Mouse (Mus musculus) stomach, embryonic 16.5 days (tissue): Measurements from ENCODE around the gene Gatad2a. TPM values are rescaled to one million over a fixed set of nuclear protein-coding genes. Genes with fewer than 3 reads are reported as not detected.
"Not testable (repeated sequence)": the region's sequence is repeated elsewhere in the genome, so short reads cannot be mapped to it uniquely, and the experiment has no call there.

Experiments
- ATAC-seq: fragments of 200-750 bp; cut with Nextera tagmentation; 2 replicates; pipeline ENCODE4 v1.8.0; 2017; ENCODE audit warnings: moderate number of reproducible peaks, moderate TSS enrichment; ENCODE audit not compliant: insufficient read depth, low FRiP score
- H3K27ac ChIP-seq: fragments of 300-500 bp; sonication (generic); 2 replicates; pipeline ENCODE4 v1.5.1; 2014; ENCODE audit warnings: low read length
- H3K27me3 ChIP-seq: fragments of 300-500 bp; sonication (generic); 2 replicates; pipeline ENCODE4 v1.6.1; 2014; ENCODE audit warnings: low read length, control low read depth, mixed read lengths; ENCODE audit not compliant: control insufficient read depth, insufficient read depth
- H3K36me3 ChIP-seq: fragments of 300-500 bp; sonication (generic); 2 replicates; pipeline ENCODE4 v1.6.1; 2014; ENCODE audit warnings: low read length; ENCODE audit not compliant: control insufficient read depth, insufficient read depth
- H3K4me1 ChIP-seq: fragments of 300-500 bp; sonication (generic); 2 replicates; pipeline ENCODE4 v1.6.1; 2014; ENCODE audit warnings: low read length, control low read depth, mixed read lengths; ENCODE audit not compliant: control insufficient read depth, insufficient read depth
- H3K4me2 ChIP-seq: fragments of 300-500 bp; sonication (generic); 2 replicates; pipeline ENCODE4 v1.6.1; 2014; ENCODE audit warnings: low read depth, low read length, mixed read lengths
- H3K4me3 ChIP-seq: fragments of 300-500 bp; sonication (generic); replicated peaks from 2 replicates; pipeline ENCODE4 v1.5.1; 2014; ENCODE audit warnings: mild to moderate bottlenecking, low read length
- H3K9ac ChIP-seq: fragments of 300-500 bp; sonication (generic); 2 replicates; pipeline ENCODE4 v1.6.1; 2014; ENCODE audit warnings: low read length
- H3K9me3 ChIP-seq: fragments of 300-500 bp; sonication (generic); replicated peaks from 2 replicates; pipeline ENCODE4 v1.6.1; 2016; ENCODE audit warnings: low read length, control low read depth; ENCODE audit not compliant: control insufficient read depth
- WGBS: fragments of 180-500 bp; shearing (Covaris S2); extraction: QIAGEN DNeasy Blood & Tissue Kit; methylation state at CpG from one replicate; pipeline ENCODE4 v1.1.7; 2014; 5-methylcytosine and 5-hydroxymethylcytosine counted together
- polyA plus RNA-seq: library from polyadenylated mRNA; unstranded; fragments of >200 nt; fragmentation: Nextera tagmentation; extraction: Ambion mirVana; gene quantifications from 2 replicates; pipeline ENCODE4 v1.2.1, GENCODE M21; 2015

Gene Gatad2a
- polyA plus RNA-seq, 1 experiment from 2014 or later: 29.7 TPM

DNA sequence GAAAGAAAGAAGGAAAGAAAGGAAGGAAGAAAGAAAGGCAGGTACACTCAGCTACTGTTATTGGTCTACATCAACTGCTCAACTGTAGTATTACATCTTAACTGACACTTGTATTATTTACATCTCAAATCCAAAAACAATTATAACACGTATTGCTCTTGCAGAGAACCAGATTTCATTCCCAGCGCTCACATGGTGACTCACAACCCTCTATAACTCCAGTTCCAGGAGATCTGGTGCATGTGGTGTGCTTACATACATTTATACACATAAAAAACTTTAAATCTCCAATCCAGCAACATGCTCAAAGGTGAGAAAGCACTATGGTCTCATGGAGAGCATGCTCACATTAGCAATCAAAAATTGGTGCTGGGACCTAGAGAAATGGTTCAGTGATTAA lies 4.0 kb upstream of the Gatad2a start:
- no peak for ATAC-seq
- no peaks in the 10 kb centered on the region for H3K9me3 ChIP-seq
- H3K27me3 ChIP-seq: no peaks in the 10 kb centered on the region
- no peak overlapping the region for H3K9ac ChIP-seq
- H3K4me3 ChIP-seq: no peak overlapping the region
- no peaks in the 10 kb centered on the region for H3K36me3 ChIP-seq
- peaks cover 5% of the 10 kb centered on the region; the same call in 1 of the 2 replicates for H3K4me1 ChIP-seq
- 65% methylated on average over 2 of the region's 2 CpGs for WGBS
- H3K27ac ChIP-seq: no peak overlapping the region
- H3K4me2 ChIP-seq: no peak overlapping the region

DNA sequence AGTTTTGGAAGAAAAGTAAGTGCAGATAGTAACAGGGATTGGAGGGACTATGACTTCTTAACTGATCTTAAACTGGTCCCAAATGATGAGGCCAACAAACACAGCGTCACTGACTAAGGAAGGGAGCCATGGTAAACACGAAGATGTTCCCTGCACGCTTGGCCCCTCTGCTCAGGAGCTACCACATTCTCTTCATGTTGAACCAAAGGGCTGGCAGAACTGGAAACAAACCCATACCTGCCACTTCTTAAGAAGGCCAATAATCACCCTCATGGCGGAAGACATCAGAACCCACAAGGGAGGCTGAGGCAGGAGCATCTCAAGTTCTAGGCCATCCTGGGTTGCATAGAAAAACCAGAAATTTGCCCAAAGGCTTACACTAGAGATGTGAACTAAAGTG lies 3.1 kb upstream of the Gatad2a start:
- peaks cover 9% of the 10 kb centered on the region for H3K4me1 ChIP-seq
- H3K36me3 ChIP-seq: no peaks in the 10 kb centered on the region
- no peak overlapping the region for H3K27ac ChIP-seq
- no peaks in the 10 kb centered on the region for H3K27me3 ChIP-seq
- no peak overlapping the region for H3K4me3 ChIP-seq
- no peak overlapping the region for H3K4me2 ChIP-seq
- H3K9me3 ChIP-seq: no peaks in the 10 kb centered on the region
- no peak for ATAC-seq
- H3K9ac ChIP-seq: no peak overlapping the region
- 87% methylated on average over 4 of the region's 4 CpGs for WGBS

- H3K36me3 ChIP-seq: no peaks in the 10 kb centered on the region
- no peaks in the 10 kb centered on the region for H3K27me3 ChIP-seq
- 85% methylated on average over 3 of the region's 3 CpGs for WGBS
- no peak overlapping the region for H3K4me2 ChIP-seq
- no peak for ATAC-seq
- H3K9ac ChIP-seq: no peak overlapping the region
- H3K27ac ChIP-seq: no peak overlapping the region
- H3K4me1 ChIP-seq: peaks cover 9% of the 10 kb centered on the region
- no peaks in the 10 kb centered on the region for H3K9me3 ChIP-seq
- no peak overlapping the region for H3K4me3 ChIP-seq
Observed at GRCm38 (mm10) chr8:69998706-69999105, 2.5 kb upstream of the Gatad2a start.

GRCm38 (mm10) chr8:69996589-69997285 lies 553 bp upstream of the Gatad2a start:
- Histone ChIP-seq H3K9me3 (no peaks in the 10 kb centered on the region), H3K9ac (peak overlapping the region; percentile 80), H3K4me3 (peak overlapping the region; percentile 61), H3K27ac (peak overlapping the region; percentile 92), H3K36me3 (no peaks in the 10 kb centered on the region), H3K27me3 (no peaks in the 10 kb centered on the region), H3K4me1 (peaks cover 8% of the 10 kb centered on the region), H3K4me2 (peak overlapping the region; percentile 77)
- 2% methylated on average over 35 of the region's 35 CpGs for WGBS
- ATAC-seq: no peak

DNA sequence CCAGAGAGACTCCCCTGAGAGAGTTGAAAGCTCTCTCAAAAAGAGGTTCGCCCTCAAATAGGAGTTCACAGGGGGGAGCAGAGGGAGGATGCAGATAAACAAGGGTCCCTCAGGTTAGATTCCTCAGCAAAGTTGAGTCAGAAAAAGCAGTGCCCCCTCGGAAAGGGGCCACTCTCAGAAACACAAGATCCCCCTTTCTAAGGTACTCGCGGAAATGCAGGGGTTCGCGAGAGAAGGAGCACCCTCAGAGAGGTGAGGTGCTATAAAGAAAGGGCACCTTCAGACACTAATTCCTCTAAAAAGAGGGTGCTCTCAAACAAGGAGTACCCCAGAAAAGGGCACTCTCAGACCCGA lies 785 bp downstream of the Gatad2a start:
- peak overlapping the region; percentile 91 for H3K4me2 ChIP-seq
- WGBS: under 1% methylated on average over 7 of the region's 7 CpGs
- no peaks in the 10 kb centered on the region for H3K36me3 ChIP-seq
- no peaks in the 10 kb centered on the region for H3K27me3 ChIP-seq
- ATAC-seq: no peak
- H3K9ac ChIP-seq: peak overlapping the region; percentile 88
- no peaks in the 10 kb centered on the region for H3K9me3 ChIP-seq
- peaks cover 5% of the 10 kb centered on the region for H3K4me1 ChIP-seq
- H3K4me3 ChIP-seq: peak overlapping the region; percentile 93
- peak overlapping the region; percentile 93 for H3K27ac ChIP-seq

DNA sequence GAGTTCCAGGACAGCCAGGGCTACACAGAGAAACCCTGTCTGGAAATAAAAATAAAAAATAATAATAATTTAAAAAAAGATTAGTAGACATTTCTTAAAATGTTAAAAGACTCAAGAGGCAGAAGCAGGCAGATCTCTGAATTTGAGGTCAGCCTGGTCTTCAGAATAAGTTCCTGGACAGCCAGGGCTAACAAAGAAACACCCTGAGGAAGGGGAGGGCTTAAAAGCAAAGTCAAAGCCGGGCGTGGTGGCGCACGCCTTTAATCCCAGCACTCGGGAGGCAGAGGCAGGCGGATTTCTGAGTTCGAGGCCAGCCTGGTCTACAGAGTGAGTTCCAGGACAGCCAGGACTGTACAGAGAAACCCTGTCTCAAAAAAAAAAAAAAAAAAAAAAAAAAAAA lies 7.2 kb downstream of the Gatad2a start:
- WGBS: 98% methylated on average over 6 of the region's 7 CpGs
- not testable (repeated sequence) for H3K4me3 ChIP-seq, H3K4me2 ChIP-seq

DNA sequence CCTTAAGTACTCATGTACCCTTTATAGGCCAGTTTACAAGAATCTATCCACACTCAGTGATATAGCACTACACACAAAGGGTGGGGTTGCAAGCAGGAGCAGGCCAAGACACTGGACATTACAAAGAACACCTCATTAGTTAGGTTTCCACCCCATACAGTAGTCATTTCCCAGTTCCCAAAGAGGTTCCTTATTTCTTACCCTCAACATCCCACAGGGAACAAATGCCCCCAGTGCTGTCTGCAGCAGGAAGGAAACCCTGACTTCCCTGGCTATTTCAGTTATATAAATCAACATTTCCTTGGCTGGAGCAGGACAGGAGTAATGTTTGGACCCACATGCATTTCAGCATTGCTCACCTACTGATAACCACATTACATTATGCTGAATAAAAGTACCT lies 8.4 kb downstream of the Gatad2a start:
- H3K9me3 ChIP-seq: no peaks in the 10 kb centered on the region
- H3K27ac ChIP-seq: no peak overlapping the region
- H3K36me3 ChIP-seq: no peaks in the 10 kb centered on the region
- no peak overlapping the region for H3K4me2 ChIP-seq
- no peak overlapping the region for H3K4me3 ChIP-seq
- no peak for ATAC-seq
- no peak overlapping the region for H3K9ac ChIP-seq
- no peaks in the 10 kb centered on the region for H3K4me1 ChIP-seq
- no peaks in the 10 kb centered on the region for H3K27me3 ChIP-seq

More for the DNA sequence above, 7.2 kb downstream of the Gatad2a start:
- H3K27me3 ChIP-seq, H3K9me3 ChIP-seq, H3K4me1 ChIP-seq, H3K9ac ChIP-seq, H3K27ac ChIP-seq, ATAC-seq, H3K36me3 ChIP-seq: not testable (repeated sequence)

DNA sequence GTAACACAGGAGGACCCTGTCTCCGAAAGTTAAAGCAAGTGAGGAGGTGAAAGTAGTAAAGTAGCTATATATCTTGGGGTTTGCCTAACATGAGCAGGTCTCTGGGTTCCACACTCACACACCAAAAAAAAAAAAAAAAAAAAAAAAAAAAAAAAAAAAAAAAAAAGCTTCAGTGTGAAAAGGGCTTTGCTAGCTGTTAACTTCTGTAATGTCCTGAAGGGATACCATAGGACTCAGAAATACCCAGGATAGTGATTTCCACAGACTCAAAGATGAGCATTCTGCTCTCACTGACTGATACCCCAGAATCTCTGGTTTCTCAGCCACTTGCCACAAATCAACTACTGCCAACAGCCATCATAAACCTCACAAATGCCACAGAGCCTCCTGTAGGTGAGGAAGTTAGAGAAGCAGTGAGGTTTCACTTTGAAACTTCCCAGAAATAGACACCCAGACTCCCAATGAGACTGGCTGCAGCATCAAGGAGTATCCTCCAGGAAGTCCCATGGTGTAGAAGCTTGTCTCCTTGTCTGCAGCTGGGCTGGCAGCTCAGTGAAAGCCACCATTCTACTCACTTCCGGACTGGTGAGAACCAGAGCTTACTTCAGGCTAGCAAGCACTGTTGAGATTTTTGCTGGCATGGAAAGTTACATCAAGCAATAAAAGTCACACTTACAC lies 11.2 kb downstream of the Gatad2a start:
- Histone ChIP-seq H3K27ac (no peak overlapping the region), H3K36me3 (no peaks in the 10 kb centered on the region), H3K4me3 (no peak overlapping the region), H3K27me3 (no peaks in the 10 kb centered on the region), H3K4me2 (no peak overlapping the region), H3K4me1 (no peaks in the 10 kb centered on the region), H3K9ac (no peak overlapping the region), H3K9me3 (no peaks in the 10 kb centered on the region)
- ATAC-seq: no peak
- WGBS: 82% methylated on average over 2 of the region's 2 CpGs

- H3K9me3 ChIP-seq: no peaks in the 10 kb centered on the region
- WGBS: 93% methylated on average over 4 of the region's 4 CpGs
- H3K27ac ChIP-seq: no peak overlapping the region
- no peak overlapping the region for H3K4me2 ChIP-seq
- H3K9ac ChIP-seq: no peak overlapping the region
- no peak overlapping the region for H3K4me3 ChIP-seq
- H3K36me3 ChIP-seq: no peaks in the 10 kb centered on the region
- no peak for ATAC-seq
- no peaks in the 10 kb centered on the region for H3K27me3 ChIP-seq
- H3K4me1 ChIP-seq: peaks cover 5% of the 10 kb centered on the region; the same call in 1 of the 2 replicates
Observed at GRCm38 (mm10) chr8:69978456-69978855, 17.7 kb downstream of the Gatad2a start.
